Mouse (Mus musculus) embryonic facial prominence, embryonic 15.5 days (tissue): ENCODE measurements around the gene Gpd1l. TPM values are rescaled to one million over a fixed set of nuclear protein-coding genes. Genes with fewer than 3 reads are reported as not detected.
"Not testable (repeated sequence)": the region's sequence is repeated elsewhere in the genome, so short reads cannot be mapped to it uniquely, and the experiment has no call there.

Experiments used
- ATAC-seq: fragments of 200-750 bp; cut with Nextera tagmentation; 2 replicates; pipeline ENCODE4 v1.8.0; 2017; ENCODE audit warnings: low read depth, moderate TSS enrichment; ENCODE audit not compliant: insufficient number of reproducible peaks, low FRiP score, low TSS enrichment
- H3K27ac ChIP-seq: fragments of 300-500 bp; sonication (generic); replicated peaks from 2 replicates; pipeline ENCODE4 v1.5.1; 2015; ENCODE audit warnings: mild to moderate bottlenecking, inconsistent platforms
- H3K27me3 ChIP-seq: fragments of 300-500 bp; sonication (generic); 2 replicates; pipeline ENCODE4 v1.6.1; 2015; ENCODE audit warnings: inconsistent platforms
- H3K36me3 ChIP-seq: fragments of 300-500 bp; sonication (generic); 2 replicates; pipeline ENCODE4 v1.6.1; 2015; ENCODE audit warnings: mild to moderate bottlenecking, inconsistent platforms
- H3K4me1 ChIP-seq: fragments of 300-500 bp; sonication (generic); 2 replicates; pipeline ENCODE4 v1.6.1; 2015; ENCODE audit warnings: inconsistent platforms
- H3K4me2 ChIP-seq: fragments of 300-500 bp; sonication (generic); replicated peaks from 2 replicates; pipeline ENCODE4 v1.6.1; 2015; ENCODE audit warnings: mild to moderate bottlenecking, inconsistent platforms
- H3K4me3 ChIP-seq: fragments of 300-500 bp; sonication (generic); replicated peaks from 2 replicates; pipeline ENCODE4 v1.5.1; 2015; ENCODE audit warnings: mild to moderate bottlenecking, inconsistent platforms
- H3K9ac ChIP-seq: fragments of 300-500 bp; sonication (generic); 2 replicates; pipeline ENCODE4 v1.6.1; 2015; ENCODE audit warnings: inconsistent platforms
- H3K9me3 ChIP-seq: fragments of 300-500 bp; sonication (generic); replicated peaks from 2 replicates; pipeline ENCODE4 v1.6.1; 2016; ENCODE audit warnings: inconsistent platforms
- WGBS: fragments of 180-500 bp; shearing (Covaris S2); methylation state at CpG from one replicate; pipeline ENCODE4 v1.1.7; 2015; 5-methylcytosine and 5-hydroxymethylcytosine counted together
- polyA plus RNA-seq: library from polyadenylated mRNA; unstranded; fragments of >200 nt; fragmentation: Nextera tagmentation; extraction: Ambion mirVana; gene quantifications from 2 replicates; pipeline ENCODE4 v1.2.1, GENCODE M21; 2015

The Gpd1l gene
- polyA plus RNA-seq = 14.3 and 14.6 TPM in 2 replicates

GRCm38 (mm10) chr9:114933723-114934171 is at the start of gene Gpd1l:
Gene Gpd1l (minus strand): TSS chr9:114933987.
- peak; percentile 96 for ATAC-seq
- Histone ChIP-seq H3K9me3 (no peaks in the 10 kb centered on the region), H3K9ac (peak within 1 kb of the TSS; percentile 62), H3K4me1 (peaks cover 13% of the 10 kb centered on the region), H3K4me3 (peak within 1 kb of the TSS; percentile 64), H3K27ac (peak within 1 kb of the TSS; percentile 80), H3K27me3 (no peaks in the 10 kb centered on the region), H3K36me3 (no peaks in the 10 kb centered on the region), H3K4me2 (peak within 1 kb of the TSS; percentile 92)
- under 1% methylated on average over 30 of the region's 30 CpGs for WGBS

GRCm38 (mm10) chr9:114982689-114983360 is 49.0 kb upstream of the Gpd1l start, which contains the start of gene Rps27rt:
Gene Rps27rt (minus strand): TSS chr9:114982739.
- H3K27me3 ChIP-seq = 0 out of 2 replicates have a peak, but pooled peaks cover 9% of the 10 kb centered on the region
- no peak within 1 kb of the TSS for H3K4me3 ChIP-seq
- no peak within 1 kb of the TSS for H3K27ac ChIP-seq
- H3K4me2 ChIP-seq = no peak within 1 kb of the TSS
- H3K9ac ChIP-seq = no peak within 1 kb of the TSS
- no peaks in the 10 kb centered on the region for H3K36me3 ChIP-seq
- peaks cover 10% of the 10 kb centered on the region for H3K4me1 ChIP-seq
- WGBS = 87% methylated on average over 16 of the region's 16 CpGs
- no peaks in the 10 kb centered on the region for H3K9me3 ChIP-seq
- no peak for ATAC-seq

- H3K4me2 ChIP-seq = peak overlapping the region; percentile 85; the same call in 1 of the 2 replicates
- H3K9ac ChIP-seq = no peak overlapping the region
These were observed 46.2 kb upstream of the Gpd1l start for GRCm38 (mm10) chr9:114979969-114980368.

GRCm38 (mm10) chr9:114978281-114979111 is 44.7 kb upstream of the Gpd1l start, which contains the start of gene Osbpl10:
Gene Osbpl10 (plus strand): TSS chr9:114978569.
- Histone ChIP-seq H3K9me3 (no peaks in the 10 kb centered on the region), H3K27me3 (0 out of 2 replicates have a peak, but pooled peaks cover 11% of the 10 kb centered on the region), H3K4me1 (peaks cover 14% of the 10 kb centered on the region), H3K4me2 (peak within 1 kb of the TSS; percentile 85), H3K9ac (peak within 1 kb of the TSS; percentile 68), H3K27ac (peak within 1 kb of the TSS; percentile 74), H3K36me3 (no peaks in the 10 kb centered on the region), H3K4me3 (peak within 1 kb of the TSS; percentile 71)
- peak; percentile 85 for ATAC-seq
- WGBS = under 1% methylated on average over 63 of the region's 86 CpGs

More at GRCm38 (mm10) chr9:114979969-114980368, 46.2 kb upstream of the Gpd1l start:
- no peaks in the 10 kb centered on the region for H3K36me3 ChIP-seq
- no peaks in the 10 kb centered on the region for H3K9me3 ChIP-seq
- 46% methylated on average over 6 of the region's 6 CpGs for WGBS
- H3K4me3 ChIP-seq = no peak overlapping the region
- ATAC-seq = no peak
- H3K4me1 ChIP-seq = peaks cover 14% of the 10 kb centered on the region
- H3K27ac ChIP-seq = no peak overlapping the region
- 0 out of 2 replicates have a peak, but pooled peaks cover 11% of the 10 kb centered on the region for H3K27me3 ChIP-seq

GRCm38 (mm10) chr9:114977461-114978280 is 43.9 kb upstream of the Gpd1l start:
- Histone ChIP-seq H3K27ac (peak overlapping the region; percentile 74; the same call in 1 of the 2 replicates), H3K9me3 (no peaks in the 10 kb centered on the region), H3K4me2 (peak overlapping the region; percentile 85), H3K27me3 (0 out of 2 replicates have a peak, but pooled peaks cover 11% of the 10 kb centered on the region), H3K4me3 (peak overlapping the region; percentile 71), H3K4me1 (peaks cover 14% of the 10 kb centered on the region), H3K9ac (peak overlapping the region; percentile 68), H3K36me3 (no peaks in the 10 kb centered on the region)
- ATAC-seq = peak; percentile 44; the same call in 1 of the 2 replicates
- WGBS = 6% methylated on average over 31 of the region's 31 CpGs

GRCm38 (mm10) chr9:114966286-114966685 is 32.5 kb upstream of the Gpd1l start:
- H3K9ac ChIP-seq, ATAC-seq, H3K9me3 ChIP-seq, H3K4me3 ChIP-seq, H3K27ac ChIP-seq, H3K36me3 ChIP-seq, H3K4me1 ChIP-seq, H3K4me2 ChIP-seq, H3K27me3 ChIP-seq: not testable (repeated sequence)
- WGBS = 75% methylated on average over 7 of the region's 7 CpGs

- Histone ChIP-seq H3K27ac (no peak overlapping the region), H3K4me3 (no peak overlapping the region), H3K9me3 (no peaks in the 10 kb centered on the region), H3K9ac (no peak overlapping the region), H3K36me3 (no peaks in the 10 kb centered on the region), H3K4me1 (no peaks in the 10 kb centered on the region), H3K4me2 (no peak overlapping the region), H3K27me3 (no peaks in the 10 kb centered on the region)
- WGBS = 58% methylated on average over 3 of the region's 3 CpGs
- ATAC-seq = no peak
These were observed 30.3 kb upstream of the Gpd1l start for GRCm38 (mm10) chr9:114964093-114964492.

- 59% methylated on average over 6 of the region's 6 CpGs for WGBS
- ATAC-seq = no peak
- no peaks in the 10 kb centered on the region for H3K27me3 ChIP-seq
These were observed 27.1 kb upstream of the Gpd1l start for GRCm38 (mm10) chr9:114960844-114961243.

GRCm38 (mm10) chr9:114960043-114960789 is 26.4 kb upstream of the Gpd1l start:
- no peak for ATAC-seq
- no peak overlapping the region for H3K9ac ChIP-seq
- no peaks in the 10 kb centered on the region for H3K9me3 ChIP-seq
- no peaks in the 10 kb centered on the region for H3K4me1 ChIP-seq
- no peak overlapping the region for H3K4me2 ChIP-seq
- 57% methylated on average over 4 of the region's 4 CpGs for WGBS
- no peak overlapping the region for H3K4me3 ChIP-seq
- H3K36me3 ChIP-seq = no peaks in the 10 kb centered on the region
- H3K27ac ChIP-seq = no peak overlapping the region; the same call in 1 of the 2 replicates
- H3K27me3 ChIP-seq = no peaks in the 10 kb centered on the region

More at GRCm38 (mm10) chr9:114960844-114961243, 27.1 kb upstream of the Gpd1l start:
- no peak overlapping the region for H3K4me2 ChIP-seq
- no peaks in the 10 kb centered on the region for H3K4me1 ChIP-seq
- H3K36me3 ChIP-seq = no peaks in the 10 kb centered on the region
- H3K9me3 ChIP-seq = no peaks in the 10 kb centered on the region
- no peak overlapping the region for H3K9ac ChIP-seq
- no peak overlapping the region for H3K27ac ChIP-seq
- no peak overlapping the region for H3K4me3 ChIP-seq

- no peaks in the 10 kb centered on the region for H3K4me1 ChIP-seq
These were observed 23.2 kb upstream of the Gpd1l start for GRCm38 (mm10) chr9:114956945-114957344.

More at GRCm38 (mm10) chr9:114956945-114957344, 23.2 kb upstream of the Gpd1l start:
- no peak for ATAC-seq
- H3K27me3 ChIP-seq = no peaks in the 10 kb centered on the region
- no peaks in the 10 kb centered on the region for H3K9me3 ChIP-seq
- 37% methylated on average over 5 of the region's 5 CpGs for WGBS
- no peak overlapping the region for H3K4me2 ChIP-seq
- H3K9ac ChIP-seq = no peak overlapping the region
- no peak overlapping the region for H3K27ac ChIP-seq
- H3K4me3 ChIP-seq = no peak overlapping the region
- no peaks in the 10 kb centered on the region for H3K36me3 ChIP-seq
